Mouse (Mus musculus) embryonic facial prominence, embryonic 12.5 days (tissue): ENCODE measurements around the gene Sftpa1. TPM values are rescaled to one million over a fixed set of nuclear protein-coding genes. Genes with fewer than 3 reads are reported as not detected.

Source experiments
- ATAC-seq: fragments of 200-750 bp; cut with Nextera tagmentation; 2 replicates; pipeline ENCODE4 v1.8.0; 2017; ENCODE audit not compliant: insufficient number of reproducible peaks, insufficient read depth, low FRiP score, low TSS enrichment
- H3K27ac ChIP-seq: fragments of 300-500 bp; sonication (generic); 2 replicates; pipeline ENCODE4 v1.5.1; 2016; ENCODE audit warnings: mild to moderate bottlenecking
- H3K27me3 ChIP-seq: fragments of 300-500 bp; sonication (generic); 2 replicates; pipeline ENCODE4 v1.6.1; 2016; ENCODE audit warnings: mild to moderate bottlenecking, moderate library complexity
- H3K36me3 ChIP-seq: fragments of 300-500 bp; sonication (generic); 2 replicates; pipeline ENCODE4 v1.6.1; 2016; ENCODE audit warnings: mild to moderate bottlenecking
- H3K4me1 ChIP-seq: fragments of 300-500 bp; sonication (generic); 2 replicates; pipeline ENCODE4 v1.6.1; 2016
- H3K4me2 ChIP-seq: fragments of 300-500 bp; sonication (generic); replicated peaks from 2 replicates; pipeline ENCODE4 v1.6.1; 2016; ENCODE audit warnings: mild to moderate bottlenecking, moderate library complexity
- H3K4me3 ChIP-seq: fragments of 300-500 bp; sonication (generic); 2 replicates; pipeline ENCODE4 v1.5.1; 2016; ENCODE audit warnings: mild to moderate bottlenecking
- H3K9ac ChIP-seq: fragments of 300-500 bp; sonication (generic); 2 replicates; pipeline ENCODE4 v1.6.1; 2016; ENCODE audit warnings: mild to moderate bottlenecking, moderate library complexity
- H3K9me3 ChIP-seq: fragments of 300-500 bp; sonication (generic); 2 replicates; pipeline ENCODE4 v1.6.1; 2016; ENCODE audit warnings: mild to moderate bottlenecking, moderate library complexity
- WGBS: fragments of 180-500 bp; shearing (Covaris S2); methylation state at CpG from one replicate; pipeline ENCODE4 v1.1.7; 2016; 5-methylcytosine and 5-hydroxymethylcytosine counted together
- polyA plus RNA-seq: library from polyadenylated mRNA; unstranded; fragments of >200 nt; fragmentation: Nextera tagmentation; extraction: Ambion mirVana; gene quantifications from 2 replicates; pipeline ENCODE4 v1.2.1, GENCODE M21; 2016

Gene Sftpa1
- polyA plus RNA-seq, 1 experiment from 2014 or later = not detected

GRCm38 (mm10) chr14:41167278-41167677, 35.7 kb downstream of the Sftpa1 start:
- no peaks in the 10 kb centered on the region for H3K9me3 ChIP-seq
- no peaks in the 10 kb centered on the region for H3K4me1 ChIP-seq
- no peak overlapping the region for H3K9ac ChIP-seq
- H3K36me3 ChIP-seq = no peaks in the 10 kb centered on the region
- H3K4me3 ChIP-seq = no peak overlapping the region
- WGBS = 57% methylated on average over 5 of the region's 5 CpGs
- no peak for ATAC-seq
- no peak overlapping the region for H3K27ac ChIP-seq
- H3K4me2 ChIP-seq = no peak overlapping the region
- H3K27me3 ChIP-seq = no peaks in the 10 kb centered on the region

GRCm38 (mm10) chr14:41168567-41168966, 37.0 kb downstream of the Sftpa1 start:
- Histone ChIP-seq H3K4me2 (no peak overlapping the region), H3K9ac (no peak overlapping the region), H3K27me3 (no peaks in the 10 kb centered on the region), H3K4me3 (no peak overlapping the region), H3K4me1 (no peaks in the 10 kb centered on the region), H3K36me3 (no peaks in the 10 kb centered on the region), H3K27ac (no peak overlapping the region), H3K9me3 (no peaks in the 10 kb centered on the region)
- 87% methylated on average over 1 of the region's 1 CpGs for WGBS
- no peak for ATAC-seq

DNA sequence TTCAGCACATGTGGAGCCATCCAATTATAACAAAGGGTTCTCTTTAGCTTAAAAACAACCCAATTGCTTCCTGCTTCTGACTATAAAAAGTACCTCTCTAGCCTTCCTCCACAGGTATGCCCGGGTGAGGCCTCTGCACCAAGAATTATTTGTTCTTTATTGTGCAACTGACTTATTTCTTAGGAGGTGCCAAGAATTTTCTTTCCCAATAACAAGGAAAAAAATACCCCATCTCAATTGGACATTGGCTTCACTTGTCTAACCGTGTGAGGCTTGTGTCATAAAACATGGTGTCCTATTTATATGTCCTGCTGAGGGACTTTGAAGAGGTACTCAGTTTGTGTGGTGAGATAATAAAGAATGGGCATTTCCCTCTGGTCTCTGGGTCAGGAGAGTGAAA, 38.9 kb downstream of the Sftpa1 start:
- WGBS = 86% methylated on average over 2 of the region's 2 CpGs
- Histone ChIP-seq H3K9me3 (no peaks in the 10 kb centered on the region), H3K27me3 (no peaks in the 10 kb centered on the region), H3K9ac (no peak overlapping the region), H3K36me3 (no peaks in the 10 kb centered on the region), H3K27ac (no peak overlapping the region), H3K4me1 (no peaks in the 10 kb centered on the region), H3K4me3 (no peak overlapping the region), H3K4me2 (no peak overlapping the region)
- no peak for ATAC-seq

DNA sequence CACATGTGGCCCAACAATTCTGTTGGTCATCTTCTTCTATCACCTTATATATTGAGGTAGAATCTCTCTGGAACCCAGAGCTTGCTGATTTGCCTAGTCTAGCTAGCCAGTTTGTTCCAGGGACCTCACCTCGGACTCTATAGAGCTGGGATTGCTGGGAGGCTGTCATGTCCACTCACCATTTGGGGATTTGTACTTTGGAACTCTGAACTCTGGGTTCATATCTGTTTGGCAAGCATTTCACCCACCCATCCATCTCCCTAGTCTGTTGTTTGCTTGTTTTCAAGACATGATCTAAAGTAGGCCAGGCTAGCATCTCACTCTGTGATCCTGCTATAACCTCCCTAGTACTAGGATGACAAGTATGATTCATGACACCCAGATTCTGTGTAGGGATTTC, 43.2 kb downstream of the Sftpa1 start:
- Histone ChIP-seq H3K4me3 (no peak overlapping the region), H3K9ac (no peak overlapping the region), H3K4me1 (no peaks in the 10 kb centered on the region), H3K36me3 (no peaks in the 10 kb centered on the region), H3K27ac (no peak overlapping the region), H3K27me3 (no peaks in the 10 kb centered on the region), H3K4me2 (no peak overlapping the region), H3K9me3 (no peaks in the 10 kb centered on the region)
- 68% methylated on average over 1 of the region's 1 CpGs for WGBS
- ATAC-seq = no peak

DNA sequence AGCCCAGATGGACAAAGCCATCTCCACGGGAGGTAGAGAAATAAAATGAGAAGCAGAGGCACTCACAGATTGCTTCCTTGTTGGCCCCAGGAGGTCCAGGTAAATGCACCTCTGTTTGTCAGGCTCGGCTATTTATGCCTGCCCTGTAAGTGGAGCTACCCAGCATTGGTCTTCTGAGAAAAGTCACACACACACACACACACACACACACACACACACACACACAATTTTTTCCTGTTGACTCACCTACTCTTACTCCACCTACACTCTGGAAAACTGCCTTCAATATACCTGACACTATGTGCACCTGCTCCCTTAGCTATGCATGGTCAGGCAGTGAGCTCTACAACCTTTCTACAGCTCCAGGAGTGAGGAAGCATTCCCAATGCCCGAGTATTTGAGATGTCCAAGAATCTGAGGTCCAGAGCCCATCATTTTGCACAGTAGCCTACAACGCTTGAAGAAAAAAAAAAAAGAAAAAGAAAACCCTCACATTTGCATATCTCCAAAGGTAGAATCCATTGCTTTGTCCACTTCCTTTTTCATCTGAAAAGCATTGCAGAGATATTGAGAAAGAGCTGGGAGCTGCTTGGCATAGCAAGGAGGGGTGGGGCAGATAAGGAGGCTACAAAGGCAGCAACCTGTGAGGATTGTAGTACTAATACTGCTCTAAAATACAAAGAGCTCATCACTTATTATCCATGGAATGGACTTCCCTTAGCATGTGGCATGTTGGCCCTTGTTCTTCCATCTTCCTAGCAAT, 53.7 kb downstream of the Sftpa1 start, which contains the start of gene Sftpd:
Sftpd (minus strand) TSS at position 91 of the 763 bp plus-strand sequence.
- H3K27ac ChIP-seq = no peak within 1 kb of the TSS
- ATAC-seq = no peak
- H3K4me3 ChIP-seq = no peak within 1 kb of the TSS
- no peak within 1 kb of the TSS for H3K4me2 ChIP-seq
- H3K27me3 ChIP-seq = no peaks in the 10 kb centered on the region
- WGBS = 77% methylated on average over 4 of the region's 4 CpGs
- H3K36me3 ChIP-seq = no peaks in the 10 kb centered on the region
- no peaks in the 10 kb centered on the region for H3K9me3 ChIP-seq
- no peaks in the 10 kb centered on the region for H3K4me1 ChIP-seq
- no peak within 1 kb of the TSS for H3K9ac ChIP-seq

Other genes starting within 250 kb of the Sftpa1 start
- 0.47 and 0.62 TPM in 2 replicates for gene Sh2d4b, start 238.5 kb upstream of the Sftpa1 start, polyA plus RNA-seq
- 87.6 and 89.7 TPM in 2 replicates for gene Tspan14, start 165.0 kb upstream of the Sftpa1 start, polyA plus RNA-seq
- gene Fam213a, start 118.0 kb upstream of the Sftpa1 start, polyA plus RNA-seq = 57.1 and 57.7 TPM in 2 replicates
- 0.20 TPM in 1 of 2 replicates, not detected in the other for gene Dydc2, start 62.6 kb upstream of the Sftpa1 start, polyA plus RNA-seq
- gene Dydc1, start 58.9 kb upstream of the Sftpa1 start, polyA plus RNA-seq = not detected in 2 replicates
- gene Mat1a, start 26.7 kb upstream of the Sftpa1 start, polyA plus RNA-seq = not detected in 2 replicates
- gene Mbl1, start 19.7 kb downstream of the Sftpa1 start, polyA plus RNA-seq = not detected in 2 replicates
- not detected in 2 replicates for gene Sftpd, start 53.4 kb downstream of the Sftpa1 start, polyA plus RNA-seq
- 0.23 and 0.29 TPM in 2 replicates for gene Gm2832, start 147.0 kb downstream of the Sftpa1 start, polyA plus RNA-seq
- gene Gm5798, start 216.8 kb downstream of the Sftpa1 start, polyA plus RNA-seq = not detected in 2 replicates